Mouse (Mus musculus): ENCODE data around the gene Smim20. TPM values are rescaled to one million over a fixed set of nuclear protein-coding genes. Genes with fewer than 3 reads are reported as not detected.

Smim20 gene
- not detected in 2 replicates for polyA plus RNA-seq (2012; ENCODE audit: insufficient read depth, insufficient read length, low replicate concordance, missing spikeins)

- 12% methylated on average over 53 of the region's 53 CpGs for WGBS
- peaks cover 18% of the 10 kb centered on the region for H3K4me1 ChIP-seq (ENCODE audit: control insufficient read depth, insufficient read depth, low read length)
- peak within 1 kb of the TSS; percentile 66 for H3K4me3 ChIP-seq (ENCODE audit: insufficient read depth, low read depth, low read length)
- H3K27ac ChIP-seq (ENCODE audit: insufficient read depth, low read depth, low read length), result peak within 1 kb of the TSS; percentile 22; the same call in 1 of the 2 replicates
- TF ChIP-seq POLR2A (IDR thresholded peaks at IDR 0.05; ENCODE audit: insufficient read depth, low read depth, low read length) (peak; percentile 49; the same call in 1 of the 2 replicates), CTCF (IDR thresholded peaks at IDR 0.05; ENCODE audit: insufficient read depth, low read depth, low read length) (no peak)
Measured at GRCm38 (mm10) chr5:53266931-53267853, at the start of gene Smim20. Gene Smim20 (plus strand): TSS chr5:53267083.

GRCm38 (mm10) chr5:53225434-53225833, 41.4 kb upstream of the Smim20 start:
- Histone ChIP-seq H3K4me1 (ENCODE audit: control insufficient read depth, insufficient read depth, low read length) (no peaks in the 10 kb centered on the region), H3K27ac (ENCODE audit: insufficient read depth, low read depth, low read length) (no peak overlapping the region), H3K4me3 (ENCODE audit: insufficient read depth, low read depth, low read length) (no peak overlapping the region)
- TF ChIP-seq POLR2A (IDR thresholded peaks at IDR 0.05; ENCODE audit: insufficient read depth, low read depth, low read length), result no peak
- TF ChIP-seq CTCF (IDR thresholded peaks at IDR 0.05; ENCODE audit: insufficient read depth, low read depth, low read length), result no peak
- WGBS, result 98% methylated on average over 13 of the region's 13 CpGs

GRCm38 (mm10) chr5:53230560-53230959, 36.3 kb upstream of the Smim20 start:
- Histone ChIP-seq H3K4me1 (ENCODE audit: control insufficient read depth, insufficient read depth, low read length) (peaks cover 1% of the 10 kb centered on the region; the same call in 1 of the 2 replicates), H3K4me3 (ENCODE audit: insufficient read depth, low read depth, low read length) (no peak overlapping the region), H3K27ac (ENCODE audit: insufficient read depth, low read depth, low read length) (no peak overlapping the region)
- no peak for TF ChIP-seq POLR2A (IDR thresholded peaks at IDR 0.05; ENCODE audit: insufficient read depth, low read depth, low read length)
- TF ChIP-seq CTCF (IDR thresholded peaks at IDR 0.05; ENCODE audit: insufficient read depth, low read depth, low read length), result no peak
- WGBS, result 85% methylated on average over 4 of the region's 4 CpGs

- no peak overlapping the region for H3K4me3 ChIP-seq (ENCODE audit: insufficient read depth, low read depth, low read length)
- 68% methylated on average over 4 of the region's 4 CpGs for WGBS
- no peak for TF ChIP-seq CTCF (IDR thresholded peaks at IDR 0.05; ENCODE audit: insufficient read depth, low read depth, low read length)
- no peak for TF ChIP-seq POLR2A (IDR thresholded peaks at IDR 0.05; ENCODE audit: insufficient read depth, low read depth, low read length)
- H3K4me1 ChIP-seq (ENCODE audit: control insufficient read depth, insufficient read depth, low read length), result peaks cover 3% of the 10 kb centered on the region; the same call in 1 of the 2 replicates
- no peak overlapping the region for H3K27ac ChIP-seq (ENCODE audit: insufficient read depth, low read depth, low read length)
Measured at GRCm38 (mm10) chr5:53235551-53235950, 31.3 kb upstream of the Smim20 start.

- 21% methylated on average over 5 of the region's 5 CpGs for WGBS
Measured at GRCm38 (mm10) chr5:53236136-53236535, 30.7 kb upstream of the Smim20 start.

GRCm38 (mm10) chr5:53236749-53237148, 30.1 kb upstream of the Smim20 start:
- no peak overlapping the region for H3K4me3 ChIP-seq (ENCODE audit: insufficient read depth, low read depth, low read length)
- TF ChIP-seq CTCF (IDR thresholded peaks at IDR 0.05; ENCODE audit: insufficient read depth, low read depth, low read length), result no peak
- no peak for TF ChIP-seq POLR2A (IDR thresholded peaks at IDR 0.05; ENCODE audit: insufficient read depth, low read depth, low read length)
- H3K27ac ChIP-seq (ENCODE audit: insufficient read depth, low read depth, low read length), result no peak overlapping the region
- 80% methylated on average over 8 of the region's 8 CpGs for WGBS
- peaks cover 3% of the 10 kb centered on the region; the same call in 1 of the 2 replicates for H3K4me1 ChIP-seq (ENCODE audit: control insufficient read depth, insufficient read depth, low read length)

More at GRCm38 (mm10) chr5:53236136-53236535, 30.7 kb upstream of the Smim20 start:
- Histone ChIP-seq H3K4me1 (ENCODE audit: control insufficient read depth, insufficient read depth, low read length) (peaks cover 3% of the 10 kb centered on the region; the same call in 1 of the 2 replicates), H3K27ac (ENCODE audit: insufficient read depth, low read depth, low read length) (no peak overlapping the region), H3K4me3 (ENCODE audit: insufficient read depth, low read depth, low read length) (no peak overlapping the region)
- TF ChIP-seq CTCF (IDR thresholded peaks at IDR 0.05; ENCODE audit: insufficient read depth, low read depth, low read length) (no peak), POLR2A (IDR thresholded peaks at IDR 0.05; ENCODE audit: insufficient read depth, low read depth, low read length) (no peak)

GRCm38 (mm10) chr5:53238761-53239160, 28.1 kb upstream of the Smim20 start:
- 79% methylated on average over 7 of the region's 7 CpGs for WGBS
- no peak overlapping the region for H3K4me3 ChIP-seq (ENCODE audit: insufficient read depth, low read depth, low read length)
- no peak for TF ChIP-seq POLR2A (IDR thresholded peaks at IDR 0.05; ENCODE audit: insufficient read depth, low read depth, low read length)
- TF ChIP-seq CTCF (IDR thresholded peaks at IDR 0.05; ENCODE audit: insufficient read depth, low read depth, low read length), result no peak

GRCm38 (mm10) chr5:53239189-53239588, 27.7 kb upstream of the Smim20 start:
- Histone ChIP-seq H3K27ac (ENCODE audit: insufficient read depth, low read depth, low read length) (no peak overlapping the region), H3K4me1 (ENCODE audit: control insufficient read depth, insufficient read depth, low read length) (peaks cover 3% of the 10 kb centered on the region; the same call in 1 of the 2 replicates), H3K4me3 (ENCODE audit: insufficient read depth, low read depth, low read length) (no peak overlapping the region)
- TF ChIP-seq POLR2A (IDR thresholded peaks at IDR 0.05; ENCODE audit: insufficient read depth, low read depth, low read length) (no peak), CTCF (IDR thresholded peaks at IDR 0.05; ENCODE audit: insufficient read depth, low read depth, low read length) (no peak)
- 95% methylated on average over 7 of the region's 7 CpGs for WGBS

More at GRCm38 (mm10) chr5:53238761-53239160, 28.1 kb upstream of the Smim20 start:
- no peak overlapping the region for H3K27ac ChIP-seq (ENCODE audit: insufficient read depth, low read depth, low read length)
- peaks cover 3% of the 10 kb centered on the region; the same call in 1 of the 2 replicates for H3K4me1 ChIP-seq (ENCODE audit: control insufficient read depth, insufficient read depth, low read length)

Data from olfactory bulb, adult 2 months (tissue).